Mouse (Mus musculus): Measurements from ENCODE around the gene Tmtc1.

Tmtc1 gene

GRCm38 (mm10) chr6:148443726-148444701, at the start of gene Tmtc1:
Gene Tmtc1, minus strand, starts transcription at chr6:148444389.
- peak; percentile 58 to 67 for DNase-seq

- DNase-seq = no peak
Observed at GRCm38 (mm10) chr6:148491849-148492248, 47.7 kb upstream of the Tmtc1 start.

- no peak for DNase-seq
Observed at GRCm38 (mm10) chr6:148486756-148487155, 42.6 kb upstream of the Tmtc1 start.

DNA sequence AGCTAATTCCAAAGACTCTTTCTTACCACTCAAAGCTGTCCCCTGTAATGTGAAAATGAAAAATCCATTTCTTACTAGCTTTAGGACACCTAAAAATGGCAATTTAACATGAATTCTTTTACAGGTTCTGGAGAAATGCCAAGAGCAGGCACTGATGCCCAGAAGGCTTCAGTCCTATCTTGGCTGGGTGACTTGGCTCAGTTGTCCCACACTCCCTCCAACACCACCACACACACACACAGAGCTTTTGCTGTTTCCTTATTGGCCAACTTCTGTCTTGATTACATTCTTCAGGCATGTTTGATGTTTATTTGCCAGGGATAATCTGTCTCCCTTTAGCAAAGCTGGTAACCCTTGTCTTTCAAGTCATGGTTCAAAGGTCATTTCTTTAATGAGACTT, 37.7 kb upstream of the Tmtc1 start:
- no peak for DNase-seq

DNA sequence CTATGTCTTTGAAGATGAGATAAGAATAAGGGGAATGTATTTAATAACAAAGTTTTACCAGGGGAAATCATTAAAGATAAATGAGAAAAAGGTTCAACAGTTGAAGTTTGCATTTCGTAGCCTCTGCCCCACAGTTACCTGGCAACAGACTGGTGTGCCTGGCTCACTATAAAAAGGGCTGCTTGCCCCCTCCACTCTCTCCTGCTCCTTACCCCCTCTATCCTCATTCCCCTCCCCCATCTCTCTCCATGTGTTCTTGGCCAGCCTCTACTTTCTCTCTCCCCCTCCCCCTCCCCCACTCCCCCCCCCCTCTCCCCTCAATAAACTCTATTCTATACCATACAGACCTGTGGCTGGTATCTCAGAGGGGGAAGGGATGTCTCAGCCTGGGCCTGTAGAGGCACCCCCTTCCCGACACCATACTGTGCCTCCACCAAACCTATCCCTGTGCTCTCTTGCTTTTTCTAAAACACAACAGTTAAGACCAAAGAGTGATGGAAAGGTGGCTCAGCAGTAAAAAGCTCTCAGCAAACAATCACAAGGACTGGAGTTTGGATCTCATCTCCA, 35.6 kb upstream of the Tmtc1 start:
- DNase-seq = no peak

- DNase-seq = no peak
Observed at GRCm38 (mm10) chr6:148478350-148478749, 34.2 kb upstream of the Tmtc1 start.

- DNase-seq = no peak
Observed at GRCm38 (mm10) chr6:148472289-148472688, 28.1 kb upstream of the Tmtc1 start.

DNA sequence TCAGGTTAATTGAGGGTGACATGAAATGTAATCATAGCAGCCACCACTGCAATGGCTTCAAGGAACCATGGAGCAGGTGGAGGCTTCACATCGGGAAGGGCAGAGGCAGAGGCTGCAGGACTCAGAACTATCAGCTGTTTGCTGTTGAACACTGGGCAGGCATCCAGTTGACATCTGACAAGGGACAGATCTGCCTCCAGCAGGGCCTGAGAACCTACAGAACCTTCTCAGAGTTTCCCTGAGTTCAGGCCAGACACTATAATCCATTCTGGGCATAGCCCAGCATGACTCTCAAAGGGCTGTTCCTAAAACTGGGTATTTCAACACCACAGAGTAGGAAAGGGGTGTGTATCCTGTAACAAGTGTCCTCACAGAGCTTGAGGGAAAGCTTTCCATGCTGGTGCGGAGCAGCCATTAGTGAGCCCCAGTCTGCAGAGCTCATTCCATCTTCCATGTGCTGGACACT, 23.8 kb upstream of the Tmtc1 start:
- no peak for DNase-seq

- DNase-seq = peak in 1 of 2 experiments; percentile 7
Observed at GRCm38 (mm10) chr6:148467170-148467921, 23.2 kb upstream of the Tmtc1 start.

DNA sequence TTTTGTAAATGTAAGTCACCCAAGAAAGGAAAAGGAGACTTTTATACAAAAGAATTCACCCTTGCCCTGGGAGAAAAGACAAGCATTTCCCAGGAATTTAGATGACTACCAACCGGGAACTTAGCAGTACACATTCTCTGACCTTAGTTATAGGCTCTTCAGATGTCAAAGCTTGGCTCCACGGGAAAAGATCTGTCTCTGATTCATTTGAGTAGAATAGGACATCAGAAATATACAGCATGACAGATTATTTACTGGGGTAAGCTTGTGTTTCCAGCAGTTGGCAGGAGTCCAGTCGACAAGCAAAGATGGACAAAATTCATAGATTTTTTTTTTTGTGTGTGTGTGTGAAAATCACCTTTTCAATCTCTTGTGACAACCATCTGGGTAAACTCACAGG, 15.4 kb upstream of the Tmtc1 start:
- no peak for DNase-seq

GRCm38 (mm10) chr6:148455470-148455869, 11.3 kb upstream of the Tmtc1 start:
- DNase-seq = no peak

GRCm38 (mm10) chr6:148454740-148455139, 10.6 kb upstream of the Tmtc1 start:
- DNase-seq = no peak

DNA sequence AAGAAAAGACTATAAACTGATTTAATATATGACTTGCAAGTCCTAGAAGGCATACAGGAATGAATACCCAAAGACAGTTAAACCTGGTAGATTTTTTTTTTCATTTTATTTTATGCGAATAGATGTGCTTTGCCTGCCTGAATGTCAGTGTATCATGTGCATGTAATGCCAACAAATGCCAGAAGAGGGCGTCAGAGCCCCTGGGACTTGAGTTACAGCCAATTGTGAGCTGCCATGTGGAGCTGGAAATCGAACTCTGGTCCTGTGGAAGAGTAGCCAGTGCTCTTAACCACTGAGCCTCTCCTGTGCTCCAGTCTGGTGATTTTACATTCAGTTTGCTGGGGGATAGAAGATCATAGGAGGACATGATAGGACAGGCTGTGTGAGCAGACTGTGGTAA, 4.0 kb upstream of the Tmtc1 start:
- DNase-seq = no peak

DNA sequence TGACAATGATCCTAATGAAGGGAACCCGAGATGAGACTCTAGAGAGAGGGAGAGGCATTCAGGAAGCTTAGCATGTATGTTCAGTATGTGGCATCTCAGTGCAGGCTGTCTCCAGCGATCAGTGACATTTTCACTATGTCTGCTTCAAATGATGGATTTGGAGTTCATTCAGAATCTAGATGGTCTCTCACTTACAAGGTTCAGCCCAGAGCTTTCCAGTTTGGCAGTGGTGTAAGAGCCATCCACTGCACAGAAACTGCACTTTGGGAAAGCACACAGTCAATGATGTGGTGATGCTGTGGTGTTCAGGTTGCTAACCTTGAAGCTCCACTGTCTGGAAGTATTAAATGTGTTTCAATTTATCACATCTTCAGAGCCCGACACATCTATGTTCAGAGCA, 1.9 kb upstream of the Tmtc1 start:
- no peak for DNase-seq

DNA sequence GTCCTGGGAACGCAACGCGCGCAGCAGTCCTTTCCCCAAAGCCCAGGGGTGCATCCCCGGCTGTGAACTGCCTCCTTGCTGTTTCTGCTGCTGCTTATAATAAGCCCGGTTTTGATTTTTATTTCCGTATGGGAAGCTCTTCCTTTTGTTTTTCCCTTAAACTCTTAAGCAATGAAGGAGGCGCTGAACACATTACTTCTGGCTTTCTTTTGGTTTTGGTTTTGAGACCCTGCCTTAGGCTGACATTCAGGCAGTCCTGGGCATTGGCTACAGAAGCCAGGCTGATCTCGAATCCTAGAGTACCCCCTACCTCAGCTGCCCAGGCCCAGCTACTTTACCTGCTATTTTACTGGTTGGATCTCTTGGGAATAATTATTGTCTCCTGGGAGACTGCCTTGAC, 607 bp upstream of the Tmtc1 start:
- peak in 1 of 2 experiments; percentile 8 for DNase-seq

DNA sequence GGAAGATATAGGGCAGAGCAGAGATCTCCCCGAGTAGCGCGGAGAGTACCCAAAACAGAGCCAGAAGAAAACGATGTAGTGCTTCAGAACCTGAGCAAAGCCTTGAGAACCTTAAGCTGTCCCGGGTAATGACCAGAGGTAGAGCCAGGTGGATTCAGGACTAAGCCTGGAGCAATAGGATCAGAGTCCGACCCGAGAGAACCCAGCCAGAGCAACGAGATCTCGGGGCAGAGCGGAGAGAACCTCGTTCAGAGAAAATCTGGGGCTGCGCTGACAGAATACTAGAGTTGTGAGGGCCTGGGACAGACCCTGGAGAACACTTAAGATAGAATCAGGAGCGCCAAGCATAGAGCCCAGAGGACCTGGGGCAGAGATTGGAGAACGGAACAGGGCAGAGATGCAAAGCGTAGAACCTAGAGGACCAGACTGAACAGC, 881 bp downstream of the Tmtc1 start:
- no peak for DNase-seq

- DNase-seq = no peak
Observed at GRCm38 (mm10) chr6:148442671-148443290, 1.4 kb downstream of the Tmtc1 start.

DNA sequence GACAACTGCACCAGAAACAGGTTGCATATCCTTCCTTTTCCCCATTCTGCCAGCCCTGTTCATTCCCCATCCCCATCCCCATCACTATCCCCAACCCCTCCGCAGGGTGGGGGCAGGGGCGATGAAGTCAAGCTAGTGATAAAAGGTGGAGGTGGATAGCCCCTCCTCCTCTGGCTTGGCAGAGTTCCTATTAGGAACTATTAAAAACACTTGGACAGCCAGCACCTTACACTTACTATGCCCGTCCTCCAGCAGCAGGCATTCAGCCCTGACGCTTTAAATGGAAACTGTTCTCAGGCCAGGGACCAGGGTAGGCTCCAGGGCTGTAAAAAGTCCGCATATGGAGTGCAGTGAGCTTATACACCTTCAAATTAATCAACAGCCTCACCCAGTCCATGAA, 2.3 kb downstream of the Tmtc1 start:
- peak; percentile 6 to 23 for DNase-seq

- no peak for DNase-seq
Observed at GRCm38 (mm10) chr6:148439101-148439500, 5.1 kb downstream of the Tmtc1 start.

DNA sequence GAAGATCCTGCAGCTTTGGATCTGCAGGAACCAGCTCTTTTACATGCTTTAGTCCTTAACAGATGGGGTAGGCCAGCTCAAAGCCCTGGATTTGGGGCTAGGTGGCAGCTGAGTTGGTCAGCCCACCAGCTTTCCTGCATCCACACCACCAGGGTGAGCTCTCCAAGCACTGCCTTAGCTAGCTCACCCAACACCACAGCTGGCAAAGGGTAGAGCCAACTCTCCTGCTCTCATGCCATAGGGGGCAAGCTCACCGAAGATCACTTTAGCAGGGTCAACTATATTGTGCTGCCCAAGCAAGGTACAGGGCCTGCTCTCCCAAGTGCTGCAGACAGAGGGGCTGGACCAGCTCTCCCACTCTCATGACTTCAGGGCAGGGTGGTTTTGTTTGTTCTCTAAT, 6.6 kb downstream of the Tmtc1 start:
- DNase-seq = no peak

DNA sequence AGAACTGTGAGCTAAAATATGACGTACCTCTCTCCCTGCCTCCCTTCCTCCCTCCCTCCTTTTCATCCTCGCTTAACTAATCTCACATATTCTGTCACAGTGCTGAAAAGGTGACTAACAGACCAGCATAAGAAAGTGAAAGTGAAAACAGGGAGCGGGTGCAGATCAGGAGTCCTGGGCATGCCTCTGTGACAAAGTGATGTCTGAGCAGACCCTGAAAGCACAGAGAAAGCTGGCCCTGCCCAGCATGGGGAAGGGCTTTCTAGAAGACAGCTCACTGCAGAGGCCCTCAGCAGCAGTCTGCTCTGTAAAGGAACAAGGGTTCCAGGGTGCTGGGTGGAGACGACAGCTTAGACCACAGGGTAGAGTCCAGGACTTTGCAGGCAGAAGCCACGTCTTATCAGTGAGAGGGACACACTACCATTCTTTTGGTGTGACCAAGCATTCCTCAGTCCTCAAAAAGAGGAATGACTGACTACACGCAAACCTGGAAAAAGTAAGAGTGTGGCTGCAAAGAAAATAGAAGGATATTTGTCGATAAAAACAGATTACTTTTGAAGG, 7.7 kb downstream of the Tmtc1 start:
- DNase-seq = no peak

GRCm38 (mm10) chr6:148421577-148421976, 22.6 kb downstream of the Tmtc1 start:
- DNase-seq = no peak

GRCm38 (mm10) chr6:148420387-148420786, 23.8 kb downstream of the Tmtc1 start:
- no peak for DNase-seq

Measured in kidney, adult 8-10 months (tissue).